Mouse (Mus musculus) C3H10T1/2 (cell line): Measurements from ENCODE around the gene Thbs1. TPM values are rescaled to one million over a fixed set of nuclear protein-coding genes. Genes with fewer than 3 reads are reported as not detected.

Source experiments
- polyA plus RNA-seq, 2 experiments: library from polyadenylated mRNA; unstranded; fragments of >200 nt; fragmentation: generic; extraction: Trizol; gene quantifications; one replicate each; pipeline ENCODE4 v1.2.1; 2012; ENCODE audit warnings: missing spikeins in 2 of 2

The Thbs1 gene
- polyA plus RNA-seq = 10 to 100 TPM in 1 of 2 experiments, 1 to 10 TPM in 1; 1.2 to 20.7 TPM

GRCm38 (mm10) chr2:118111488-118112131, at the start of gene Thbs1:
Thbs1 (plus strand) TSS chr2:118111876.

Other genes with a start within 250 kb of the Thbs1 start
- gene Fsip1, start 145.1 kb downstream of the Thbs1 start, polyA plus RNA-seq = under 1 TPM in 1 of 2 experiments, not detected in 1; 0.04 TPM